Mouse (Mus musculus) embryonic fibroblast, embryonic 13.5 days (primary cell): Measurements from ENCODE around the gene BC030867. TPM values are rescaled to one million over a fixed set of nuclear protein-coding genes. Genes with fewer than 3 reads are reported as not detected.

Experiments used
- H3K27ac ChIP-seq: 2 replicates; pipeline ENCODE4 v1.5.1; 2012; ENCODE audit warnings: low read length, control low read depth, inconsistent platforms; ENCODE audit not compliant: insufficient read depth
- H3K4me1 ChIP-seq: 2 replicates; pipeline ENCODE4 v1.6.1; 2011; ENCODE audit warnings: low read length; ENCODE audit not compliant: control insufficient read depth, insufficient read depth
- H3K4me3 ChIP-seq: 2 replicates; pipeline ENCODE4 v1.5.1; 2011; ENCODE audit warnings: mild to moderate bottlenecking, control low read depth, low read length; ENCODE audit not compliant: insufficient read depth
- CTCF ChIP-seq: IDR thresholded peaks from 2 replicates; pipeline ENCODE4 v1.5.1; 2011; ENCODE audit warnings: mild to moderate bottlenecking, control low read depth, low read length, moderate library complexity, borderline replicate concordance; ENCODE audit not compliant: insufficient read depth
- POLR2A ChIP-seq: IDR thresholded peaks from 2 replicates; pipeline ENCODE4 v1.6.1; 2011; ENCODE audit warnings: low read depth, mild to moderate bottlenecking, control low read depth, low read length, moderate library complexity
- polyA plus RNA-seq: library from polyadenylated mRNA; stranded (reverse); fragments of >200 nt; gene quantifications from 2 replicates; pipeline ENCODE4 v1.2.4, GENCODE M21; 2011; ENCODE audit warnings: low read depth; ENCODE audit not compliant: missing spikeins, insufficient read length

Gene BC030867
- polyA plus RNA-seq, 1 experiment, result 10.2 TPM

DNA sequence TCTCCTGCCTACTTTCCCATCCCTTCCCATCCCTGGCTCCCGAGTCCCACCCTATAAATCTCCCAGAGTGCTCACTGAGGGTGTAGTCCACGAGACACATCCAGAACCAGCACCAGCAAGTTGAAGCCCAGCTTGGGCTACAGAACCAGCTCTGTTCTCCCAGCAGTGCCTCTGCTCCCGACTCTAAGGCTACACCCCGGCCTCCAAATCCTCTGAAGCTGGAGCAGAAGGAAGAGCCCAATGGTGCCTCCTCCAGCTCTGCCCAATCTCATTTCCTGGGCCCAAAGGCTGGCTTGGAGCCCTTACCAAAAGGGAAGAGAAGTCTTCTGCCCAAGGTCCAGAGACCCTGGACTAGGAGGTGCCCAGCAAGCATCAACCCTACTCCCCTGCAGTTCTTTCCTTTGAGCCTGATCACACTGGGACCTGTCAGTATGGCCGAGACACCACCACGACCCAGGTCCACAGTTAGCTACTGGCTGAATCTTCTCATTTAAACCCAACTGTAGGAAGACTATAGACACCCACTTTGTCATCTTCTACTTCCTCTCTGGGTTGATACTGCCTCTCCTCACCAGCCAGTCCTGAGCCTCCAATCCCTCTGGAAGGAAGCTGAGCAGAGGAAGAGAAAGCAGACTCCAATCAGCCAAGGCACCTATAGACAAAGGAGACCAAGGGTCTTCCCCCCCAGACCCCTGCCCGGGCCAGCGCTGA, 27.3 kb upstream of the BC030867 start:
- H3K4me1 ChIP-seq, result peaks cover 33% of the 10 kb centered on the region
- no peak overlapping the region for H3K4me3 ChIP-seq
- no peak overlapping the region for H3K27ac ChIP-seq
- no peak for TF ChIP-seq CTCF
- TF ChIP-seq POLR2A, result no peak

GRCm38 (mm10) chr11:102221954-102222351, 26.7 kb upstream of the BC030867 start:
- no peak overlapping the region for H3K27ac ChIP-seq
- no peak for TF ChIP-seq POLR2A
- TF ChIP-seq CTCF, result no peak

DNA sequence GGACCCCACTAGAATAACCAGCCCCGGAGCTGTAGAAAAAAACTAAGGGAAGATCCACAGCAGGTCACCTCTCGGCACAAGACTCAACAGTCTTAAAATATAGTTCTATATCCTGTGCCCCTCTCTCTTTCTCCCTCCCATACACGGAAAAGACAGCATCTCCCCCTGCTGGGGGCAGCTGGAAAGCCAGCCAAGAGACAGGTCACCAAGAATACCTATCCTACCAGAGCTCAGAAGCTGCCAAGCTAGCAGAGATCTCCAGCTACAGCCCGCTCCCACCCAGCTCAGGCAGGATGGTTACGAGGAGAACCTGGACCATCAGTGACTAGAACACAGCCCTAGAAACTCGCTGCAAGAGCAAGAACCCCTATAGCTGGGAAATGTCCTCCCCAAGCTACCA, 25.5 kb upstream of the BC030867 start:
- TF ChIP-seq POLR2A (no peak), CTCF (peak; percentile 45; the same call in 1 of the 2 replicates)
- Histone ChIP-seq H3K27ac (no peak overlapping the region), H3K4me3 (no peak overlapping the region), H3K4me1 (peaks cover 26% of the 10 kb centered on the region)

More at GRCm38 (mm10) chr11:102221954-102222351, 26.7 kb upstream of the BC030867 start:
- Histone ChIP-seq H3K4me3 (no peak overlapping the region), H3K4me1 (peaks cover 32% of the 10 kb centered on the region)

DNA sequence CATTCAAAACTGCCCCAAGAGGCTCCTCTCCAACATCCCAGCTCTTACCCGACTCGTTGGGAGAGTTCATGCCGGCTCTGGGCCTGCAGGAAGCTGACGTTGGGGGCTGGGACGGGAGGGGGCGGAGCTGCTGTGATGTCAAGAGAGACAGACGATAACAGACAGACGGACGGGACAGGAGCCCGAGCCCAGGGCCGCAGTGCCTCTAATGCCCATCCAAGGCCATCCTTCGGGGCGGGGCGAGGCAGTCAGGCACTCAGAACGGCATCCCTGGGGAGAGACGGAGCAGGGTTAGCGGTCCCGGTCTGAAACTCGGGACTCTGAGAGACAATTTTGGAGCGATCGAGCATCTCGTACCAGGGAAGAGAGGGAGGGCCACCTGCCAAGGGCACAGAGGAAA, 24.0 kb upstream of the BC030867 start:
- Histone ChIP-seq H3K27ac (peak overlapping the region; percentile 62), H3K4me1 (peaks cover 19% of the 10 kb centered on the region), H3K4me3 (no peak overlapping the region)
- TF ChIP-seq CTCF (no peak), POLR2A (0 out of 2 replicates have a peak, but pooled peaks have one; percentile 18)

DNA sequence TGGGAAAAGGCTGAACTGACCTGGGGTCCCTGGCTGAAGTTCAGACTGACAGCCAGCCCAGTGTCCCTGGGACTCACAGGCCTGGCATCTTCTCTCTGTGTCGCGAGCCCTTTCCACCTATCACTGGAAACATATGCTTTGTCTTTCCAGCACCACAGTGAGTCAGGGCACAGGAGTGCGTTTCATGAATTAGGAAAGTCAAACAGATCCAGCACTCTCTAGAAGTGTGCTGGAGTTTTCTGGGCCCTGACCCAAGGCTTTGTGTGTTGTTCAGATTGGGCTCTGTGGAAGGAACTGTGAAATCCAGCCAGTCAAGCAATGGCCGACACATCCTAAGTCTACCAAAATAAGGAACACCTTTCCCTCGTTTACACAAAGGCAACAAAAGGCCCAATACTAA, 23.5 kb upstream of the BC030867 start:
- TF ChIP-seq POLR2A, result no peak
- TF ChIP-seq CTCF, result no peak
- H3K27ac ChIP-seq, result peak overlapping the region; percentile 62
- H3K4me1 ChIP-seq, result peaks cover 19% of the 10 kb centered on the region
- no peak overlapping the region for H3K4me3 ChIP-seq

- peak overlapping the region; percentile 62 for H3K27ac ChIP-seq
- peaks cover 19% of the 10 kb centered on the region for H3K4me1 ChIP-seq
- no peak overlapping the region for H3K4me3 ChIP-seq
- TF ChIP-seq CTCF (no peak), POLR2A (no peak)
Observed at GRCm38 (mm10) chr11:102226067-102226978, 22.4 kb upstream of the BC030867 start.

DNA sequence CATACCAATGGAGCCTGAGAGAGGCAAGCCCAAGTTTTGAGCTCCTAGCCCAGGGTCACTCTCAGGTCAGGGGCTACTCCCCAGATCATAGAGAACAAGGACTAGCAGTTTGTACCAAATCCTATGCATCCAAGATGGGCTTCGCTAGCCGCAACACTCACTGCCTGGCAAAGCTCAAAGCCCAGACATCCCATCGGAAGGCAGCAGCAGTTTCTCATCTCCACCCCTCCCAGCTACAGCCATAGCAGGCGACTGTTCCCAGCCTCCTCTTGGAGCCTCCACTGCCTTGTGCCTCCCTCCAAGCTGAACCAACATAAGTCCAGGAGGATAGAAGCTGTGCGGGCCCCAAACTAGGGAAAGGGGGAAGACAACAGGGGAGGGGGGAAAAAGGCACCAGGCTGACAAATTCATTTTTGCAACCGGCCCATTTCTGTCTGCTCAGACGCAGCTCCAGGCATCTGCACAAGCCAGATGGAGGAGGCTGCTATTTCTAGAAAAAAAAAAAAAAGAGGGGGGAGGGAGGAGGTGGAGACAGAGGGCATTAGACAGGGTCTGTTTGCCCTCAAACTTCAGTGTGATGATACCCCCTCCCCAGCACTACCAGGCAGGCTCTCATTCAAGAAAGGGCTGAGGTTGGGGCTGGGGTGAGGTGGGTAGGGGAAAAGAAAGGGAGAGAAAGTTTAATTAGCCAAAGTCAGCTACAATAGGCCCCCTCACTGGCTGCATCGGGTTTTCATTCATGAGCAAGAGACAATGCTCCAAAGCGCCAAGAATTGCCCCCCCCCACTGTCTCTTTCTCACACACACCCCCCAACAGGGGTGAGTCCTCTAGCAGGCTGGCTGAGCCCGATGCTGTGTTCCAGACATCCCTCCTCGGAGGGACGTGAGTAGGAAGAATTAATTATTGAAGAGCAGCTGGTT, 21.2 kb upstream of the BC030867 start:
- Histone ChIP-seq H3K4me3 (peak overlapping the region; percentile 70; the same call in 1 of the 2 replicates), H3K4me1 (peaks cover 19% of the 10 kb centered on the region), H3K27ac (no peak overlapping the region)
- TF ChIP-seq POLR2A (no peak), CTCF (no peak)

DNA sequence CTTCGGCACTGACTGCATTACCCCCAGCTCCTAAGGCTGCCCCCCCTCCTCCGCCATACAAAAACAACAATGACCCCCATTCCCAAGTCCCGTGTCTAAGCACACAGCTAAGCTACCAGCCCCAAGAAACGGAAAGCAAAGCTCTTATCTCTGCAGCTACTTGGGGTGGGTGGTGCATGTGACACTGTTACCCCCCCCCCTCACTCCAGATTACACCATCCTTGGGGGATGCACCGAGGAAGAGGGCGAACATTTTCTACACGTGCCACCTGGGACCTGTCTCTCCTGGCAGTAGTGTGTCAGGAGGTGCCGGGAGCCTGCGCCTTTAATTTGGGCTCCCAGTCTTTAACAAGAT, 20.5 kb upstream of the BC030867 start:
- peaks cover 19% of the 10 kb centered on the region for H3K4me1 ChIP-seq
- no peak overlapping the region for H3K27ac ChIP-seq
- H3K4me3 ChIP-seq, result peak overlapping the region; percentile 70
- TF ChIP-seq POLR2A (no peak), CTCF (no peak)

- peaks cover 16% of the 10 kb centered on the region for H3K4me1 ChIP-seq
- H3K27ac ChIP-seq, result no peak overlapping the region
- TF ChIP-seq CTCF (no peak), POLR2A (no peak)
- peak overlapping the region; percentile 70 for H3K4me3 ChIP-seq
Observed at GRCm38 (mm10) chr11:102228646-102229268, 19.9 kb upstream of the BC030867 start.
